Mouse (Mus musculus) neural tube, embryonic 14.5 days (tissue): Measurements from ENCODE around the gene Fam71f1. TPM values are rescaled to one million over a fixed set of nuclear protein-coding genes. Genes with fewer than 3 reads are reported as not detected.

Experiments
- ATAC-seq: fragments of 200-750 bp; cut with Nextera tagmentation; 2 replicates; pipeline ENCODE4 v1.8.0; 2017; ENCODE audit warnings: low read depth, mild to moderate bottlenecking, moderate TSS enrichment, moderate library complexity
- H3K27ac ChIP-seq: fragments of 300-500 bp; sonication (generic); 2 replicates; pipeline ENCODE4 v1.5.1; 2014; ENCODE audit warnings: low read depth, mild to moderate bottlenecking, control low read depth, low read length, moderate library complexity, mixed read lengths
- H3K27me3 ChIP-seq: fragments of 300-500 bp; sonication (generic); 2 replicates; pipeline ENCODE4 v1.6.1; 2014; ENCODE audit warnings: low read length; ENCODE audit not compliant: control insufficient read depth, insufficient read depth
- H3K36me3 ChIP-seq: fragments of 300-500 bp; sonication (generic); 2 replicates; pipeline ENCODE4 v1.6.1; 2014; ENCODE audit warnings: low read length, mixed read lengths; ENCODE audit not compliant: control insufficient read depth, insufficient read depth
- H3K4me1 ChIP-seq: fragments of 300-500 bp; sonication (generic); 2 replicates; pipeline ENCODE4 v1.6.1; 2014; ENCODE audit warnings: low read length; ENCODE audit not compliant: control insufficient read depth, insufficient read depth
- H3K4me2 ChIP-seq: fragments of 300-500 bp; sonication (generic); 2 replicates; pipeline ENCODE4 v1.6.1; 2014; ENCODE audit warnings: mild to moderate bottlenecking, low read depth, low read length, control low read depth
- H3K4me3 ChIP-seq: fragments of 300-500 bp; sonication (generic); 2 replicates; pipeline ENCODE4 v1.5.1; 2014; ENCODE audit warnings: low read depth, low read length, control low read depth, mixed read lengths
- H3K9ac ChIP-seq: fragments of 300-500 bp; sonication (generic); replicated peaks from 2 replicates; pipeline ENCODE4 v1.6.1; 2014; ENCODE audit warnings: low read depth, mild to moderate bottlenecking, control low read depth, low read length, mixed read lengths
- H3K9me3 ChIP-seq: fragments of 300-500 bp; sonication (generic); 2 replicates; pipeline ENCODE4 v1.6.1; 2016; ENCODE audit warnings: low read length; ENCODE audit not compliant: control insufficient read depth
- WGBS: fragments of 180-500 bp; shearing (Covaris S2); extraction: QIAGEN DNeasy Blood & Tissue Kit; methylation state at CpG from one replicate; pipeline ENCODE4 v1.1.7; 2014; 5-methylcytosine and 5-hydroxymethylcytosine counted together
- polyA plus RNA-seq: library from polyadenylated mRNA; unstranded; fragments of >200 nt; fragmentation: Nextera tagmentation; extraction: Ambion mirVana; gene quantifications from 2 replicates; pipeline ENCODE4 v1.2.1, GENCODE M21; 2014

Gene Fam71f1
- polyA plus RNA-seq, 1 experiment from 2014 or later: not detected

DNA sequence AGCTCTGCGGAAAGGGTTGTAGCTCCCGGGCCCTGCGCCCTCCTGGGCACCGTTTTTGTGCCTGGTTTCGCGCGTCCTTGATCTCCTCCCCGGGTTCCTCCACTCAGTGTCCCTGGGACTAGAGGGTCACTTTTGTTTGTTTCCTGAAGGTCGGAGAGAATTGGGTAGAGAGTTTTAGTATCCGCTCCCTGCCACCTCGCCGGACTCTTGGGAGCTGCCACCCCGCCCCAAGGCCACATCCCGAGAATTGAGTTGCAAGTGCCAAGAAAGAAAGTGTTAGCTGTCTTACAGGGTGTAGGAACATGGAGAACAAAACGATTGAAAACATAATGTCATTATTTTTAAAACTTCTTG is 29.4 kb downstream of the Fam71f1 start:
- no peaks in the 10 kb centered on the region for H3K36me3 ChIP-seq
- H3K9ac ChIP-seq: peak overlapping the region; percentile 86
- no peak for ATAC-seq
- peaks cover 7% of the 10 kb centered on the region; the same call in 1 of the 2 replicates for H3K4me1 ChIP-seq
- peak overlapping the region; percentile 71 for H3K27ac ChIP-seq
- peak overlapping the region; percentile 88 for H3K4me3 ChIP-seq
- peak overlapping the region; percentile 59 for H3K4me2 ChIP-seq
- no peaks in the 10 kb centered on the region for H3K9me3 ChIP-seq
- H3K27me3 ChIP-seq: no peaks in the 10 kb centered on the region
- WGBS: 0% methylated on average over 14 of the region's 15 CpGs

DNA sequence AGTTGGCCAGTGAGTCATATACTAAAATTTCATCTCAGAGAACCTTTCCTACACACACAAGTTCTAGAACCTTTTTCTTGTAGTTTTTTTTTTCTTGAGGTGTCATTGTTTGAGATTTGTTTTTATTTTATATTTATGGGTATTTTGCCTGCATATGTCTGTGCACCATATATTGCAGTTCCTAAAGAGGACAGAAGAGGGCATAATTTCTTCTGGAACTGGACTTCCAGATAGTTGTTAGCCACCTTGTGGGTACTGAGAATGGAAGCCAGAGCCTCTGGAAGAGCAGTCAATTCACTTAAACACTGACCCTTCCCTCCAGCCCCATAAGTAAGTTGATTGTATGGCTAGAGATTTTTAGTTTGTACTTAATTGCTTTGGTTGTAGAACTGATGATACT is 32.7 kb downstream of the Fam71f1 start:
- no peak for ATAC-seq
- Histone ChIP-seq H3K9ac (no peak overlapping the region), H3K4me1 (peaks cover 7% of the 10 kb centered on the region; the same call in 1 of the 2 replicates), H3K4me2 (no peak overlapping the region), H3K36me3 (no peaks in the 10 kb centered on the region), H3K4me3 (no peak overlapping the region), H3K27ac (no peak overlapping the region), H3K27me3 (no peaks in the 10 kb centered on the region), H3K9me3 (no peaks in the 10 kb centered on the region)

DNA sequence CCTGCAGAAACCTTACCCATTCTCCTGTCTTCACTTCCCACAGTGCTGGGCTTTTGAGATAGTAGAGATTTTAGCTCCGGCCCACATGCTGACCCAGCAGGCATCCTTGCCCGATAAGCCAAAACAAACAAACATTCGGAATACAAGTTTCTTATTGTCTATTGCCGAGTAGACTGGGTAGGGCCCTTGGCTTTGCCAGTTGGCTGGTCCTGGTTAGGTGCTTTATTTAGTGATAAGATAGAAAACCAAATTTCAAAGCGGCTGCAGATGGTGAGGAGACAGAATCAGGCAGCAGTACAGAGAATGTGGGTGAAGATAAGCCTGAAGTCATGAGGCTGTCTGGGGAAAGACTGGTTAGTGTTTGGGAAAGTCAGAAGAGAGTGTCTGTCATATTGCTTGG is 33.9 kb downstream of the Fam71f1 start:
- Histone ChIP-seq H3K9ac (no peak overlapping the region), H3K27me3 (no peaks in the 10 kb centered on the region), H3K9me3 (no peaks in the 10 kb centered on the region), H3K4me1 (peaks cover 7% of the 10 kb centered on the region; the same call in 1 of the 2 replicates), H3K4me3 (no peak overlapping the region), H3K36me3 (no peaks in the 10 kb centered on the region), H3K27ac (no peak overlapping the region), H3K4me2 (no peak overlapping the region)
- ATAC-seq: no peak
- 64% methylated on average over 5 of the region's 5 CpGs for WGBS

DNA sequence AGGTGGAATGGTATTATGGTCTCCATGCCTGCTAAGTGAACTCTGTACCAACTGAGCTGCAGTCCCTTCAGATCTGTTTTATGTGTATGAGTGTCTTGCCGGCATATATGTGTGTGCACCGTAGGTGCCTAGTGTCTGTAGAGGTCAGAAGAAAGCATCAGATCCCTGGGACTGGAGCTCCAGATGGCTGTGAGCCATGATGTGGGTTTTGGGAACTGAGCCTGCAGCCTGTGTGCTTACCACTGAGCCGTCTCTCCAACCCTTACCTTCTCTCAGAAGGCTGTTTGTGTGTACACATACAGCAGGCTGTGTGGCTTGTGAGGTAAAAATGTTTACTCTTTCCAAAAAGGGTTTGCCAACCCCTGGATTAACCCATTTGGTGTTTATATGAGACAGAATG is 40.4 kb downstream of the Fam71f1 start:
- 99% methylated on average over 3 of the region's 3 CpGs for WGBS

DNA sequence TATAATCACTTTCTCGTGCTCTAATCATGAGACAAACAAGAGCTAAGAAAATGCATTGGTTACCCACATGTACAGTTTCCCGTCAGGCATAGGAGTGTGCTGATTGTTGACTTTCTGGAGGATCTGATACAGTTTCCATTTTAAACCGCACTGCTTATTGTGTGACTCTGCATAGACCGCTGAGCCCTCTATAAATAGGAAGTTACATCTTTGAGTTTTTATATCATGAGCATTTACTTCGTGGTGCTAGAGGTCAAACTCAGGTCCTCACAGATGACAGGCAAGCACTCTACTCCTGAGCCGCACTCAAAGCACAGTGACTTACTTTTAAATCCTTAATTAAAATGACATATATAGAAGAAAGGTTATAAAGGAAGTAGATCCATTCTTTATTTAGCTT is 41.3 kb downstream of the Fam71f1 start:
- no peak overlapping the region for H3K4me2 ChIP-seq
- 90% methylated on average over 6 of the region's 6 CpGs for WGBS
- no peaks in the 10 kb centered on the region for H3K9me3 ChIP-seq
- no peaks in the 10 kb centered on the region for H3K36me3 ChIP-seq
- H3K9ac ChIP-seq: no peak overlapping the region
- no peak for ATAC-seq
- no peak overlapping the region for H3K4me3 ChIP-seq
- H3K27ac ChIP-seq: no peak overlapping the region
- H3K27me3 ChIP-seq: no peaks in the 10 kb centered on the region
- H3K4me1 ChIP-seq: no peaks in the 10 kb centered on the region

More for the DNA sequence above, 40.4 kb downstream of the Fam71f1 start:
- H3K4me3 ChIP-seq: no peak overlapping the region
- no peaks in the 10 kb centered on the region for H3K9me3 ChIP-seq
- no peak overlapping the region for H3K9ac ChIP-seq
- H3K4me2 ChIP-seq: no peak overlapping the region
- ATAC-seq: no peak
- H3K27me3 ChIP-seq: no peaks in the 10 kb centered on the region
- H3K27ac ChIP-seq: no peak overlapping the region
- no peaks in the 10 kb centered on the region for H3K36me3 ChIP-seq
- no peaks in the 10 kb centered on the region for H3K4me1 ChIP-seq

DNA sequence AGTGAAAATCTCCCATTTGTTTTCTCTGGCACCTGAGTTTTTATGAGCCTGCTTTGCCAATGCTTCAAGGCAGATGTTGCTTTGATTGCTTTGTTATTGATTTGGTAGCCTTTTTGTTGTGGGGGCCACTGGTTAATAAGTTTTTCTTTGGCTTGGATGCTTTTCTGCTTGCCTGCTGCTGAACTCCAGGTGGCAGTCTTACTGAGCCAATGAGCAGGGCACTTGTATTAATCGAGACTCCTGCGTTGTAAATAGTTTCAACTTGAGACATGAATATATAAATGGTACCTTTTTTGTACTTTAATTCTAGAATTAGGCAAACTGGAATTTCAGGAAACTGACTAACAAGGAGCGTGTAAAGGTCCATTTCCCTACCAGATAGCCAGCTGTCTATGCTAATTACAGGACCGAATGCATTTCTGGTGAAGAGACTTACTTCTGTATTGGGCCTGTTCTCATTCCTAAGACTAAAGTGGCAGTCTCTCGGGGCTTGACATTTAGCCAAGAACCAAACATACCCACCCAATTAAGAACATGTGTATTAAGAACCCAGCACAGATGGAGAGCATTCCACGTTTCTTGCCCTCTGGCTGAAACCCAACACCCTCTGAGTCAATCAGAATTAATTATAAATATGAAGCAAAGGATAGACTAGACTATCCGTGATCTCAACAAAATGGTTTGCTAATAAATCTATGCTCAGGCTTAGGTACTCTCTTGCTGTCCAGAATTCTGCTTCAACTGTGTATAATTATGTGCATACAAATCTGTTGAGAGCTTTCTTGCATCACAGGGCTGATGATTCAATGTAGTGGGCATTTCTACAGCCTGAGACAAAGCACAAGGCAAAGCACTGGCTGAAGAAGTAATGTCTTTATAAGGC is 43.5 kb downstream of the Fam71f1 start:
- peaks cover 11% of the 10 kb centered on the region for H3K36me3 ChIP-seq
- no peak for ATAC-seq
- H3K4me2 ChIP-seq: no peak overlapping the region
- H3K27ac ChIP-seq: no peak overlapping the region
- WGBS: 56% methylated on average over 7 of the region's 7 CpGs
- no peaks in the 10 kb centered on the region for H3K27me3 ChIP-seq
- H3K4me3 ChIP-seq: no peak overlapping the region
- H3K9me3 ChIP-seq: no peaks in the 10 kb centered on the region
- H3K9ac ChIP-seq: no peak overlapping the region
- no peaks in the 10 kb centered on the region for H3K4me1 ChIP-seq

DNA sequence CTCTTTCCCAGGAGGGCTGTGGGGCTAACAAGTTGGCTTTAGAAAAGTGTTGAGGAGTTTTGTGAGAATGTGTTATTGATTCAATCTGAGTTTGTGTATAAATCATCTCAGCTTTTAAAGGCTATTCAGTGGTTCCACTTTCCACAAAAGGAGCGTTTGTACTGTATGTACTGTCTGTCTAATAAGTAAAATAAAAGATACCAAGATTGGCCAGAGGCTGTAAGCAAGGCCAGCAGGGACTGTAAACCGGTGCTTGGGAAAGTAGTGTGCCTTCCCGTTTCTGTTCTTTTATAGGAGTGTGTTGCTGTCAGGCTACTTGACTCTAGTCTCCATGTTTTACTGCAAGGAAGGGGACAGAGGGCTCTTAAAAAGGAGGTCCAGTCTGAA is 44.2 kb downstream of the Fam71f1 start:
- H3K27ac ChIP-seq: no peak overlapping the region
- H3K4me3 ChIP-seq: no peak overlapping the region

DNA sequence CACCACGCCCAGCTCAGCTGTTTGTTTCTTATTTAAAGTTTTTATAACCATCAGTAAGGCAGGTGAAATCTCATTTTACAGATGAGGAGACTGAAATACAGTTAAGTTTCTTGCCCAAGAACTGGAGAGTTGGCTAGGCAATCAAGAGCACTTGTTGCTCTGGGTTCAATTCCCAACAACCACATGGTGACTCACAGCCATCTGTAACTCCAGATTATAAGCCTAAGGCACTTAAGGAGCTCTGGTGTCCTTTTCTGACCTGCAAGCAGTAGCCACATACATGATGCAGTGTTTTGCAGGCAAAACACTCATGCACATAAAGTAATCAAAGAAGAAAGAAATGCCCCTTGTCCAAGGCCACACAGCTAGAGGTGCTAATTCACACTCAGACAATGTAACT is 46.3 kb downstream of the Fam71f1 start:
- no peaks in the 10 kb centered on the region for H3K9me3 ChIP-seq
- H3K9ac ChIP-seq: no peak overlapping the region
- no peak overlapping the region for H3K27ac ChIP-seq
- peaks cover 11% of the 10 kb centered on the region for H3K36me3 ChIP-seq
- WGBS: 93% methylated on average over 1 of the region's 1 CpGs
- H3K4me3 ChIP-seq: no peak overlapping the region
- H3K4me1 ChIP-seq: no peaks in the 10 kb centered on the region
- no peaks in the 10 kb centered on the region for H3K27me3 ChIP-seq
- no peak overlapping the region for H3K4me2 ChIP-seq
- no peak for ATAC-seq

More for the DNA sequence above, 44.2 kb downstream of the Fam71f1 start:
- no peaks in the 10 kb centered on the region for H3K4me1 ChIP-seq
- 71% methylated on average over 3 of the region's 3 CpGs for WGBS
- H3K4me2 ChIP-seq: no peak overlapping the region
- no peaks in the 10 kb centered on the region for H3K9me3 ChIP-seq
- H3K27me3 ChIP-seq: no peaks in the 10 kb centered on the region
- H3K9ac ChIP-seq: no peak overlapping the region
- ATAC-seq: no peak
- peaks cover 11% of the 10 kb centered on the region for H3K36me3 ChIP-seq

DNA sequence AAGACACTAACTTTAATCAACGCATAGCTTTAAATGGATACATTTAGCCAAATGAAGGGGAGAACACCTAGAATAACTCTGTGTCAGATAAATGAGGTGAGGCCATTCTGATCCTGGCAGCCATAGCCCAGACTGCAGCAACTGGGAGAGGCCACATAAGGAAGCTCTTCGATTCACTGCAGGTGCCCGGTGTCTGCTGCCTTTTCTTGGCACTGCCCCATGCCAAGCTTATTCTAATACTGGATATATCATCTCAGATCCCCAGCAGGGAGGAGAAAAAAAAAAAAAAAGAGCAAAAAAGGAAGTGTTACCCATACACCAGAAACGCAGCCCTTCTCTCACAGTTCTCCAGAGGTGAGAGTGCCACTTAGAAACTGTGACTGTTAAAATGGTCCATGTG is 58.4 kb downstream of the Fam71f1 start:
- H3K9me3 ChIP-seq: no peaks in the 10 kb centered on the region
- no peaks in the 10 kb centered on the region for H3K27me3 ChIP-seq
- ATAC-seq: no peak
- H3K4me2 ChIP-seq: no peak overlapping the region
- peaks cover 13% of the 10 kb centered on the region for H3K36me3 ChIP-seq
- H3K4me3 ChIP-seq: no peak overlapping the region
- no peak overlapping the region for H3K9ac ChIP-seq
- WGBS: 95% methylated on average over 4 of the region's 4 CpGs
- no peaks in the 10 kb centered on the region for H3K4me1 ChIP-seq
- H3K27ac ChIP-seq: no peak overlapping the region
